Mouse (Mus musculus): Measurements from ENCODE around the gene Lhfpl2. TPM values are rescaled to one million over a fixed set of nuclear protein-coding genes. Genes with fewer than 3 reads are reported as not detected.
"Not testable (repeated sequence)": the region's sequence is repeated elsewhere in the genome, so short reads cannot be mapped to it uniquely, and the experiment has no call there.

Gene Lhfpl2
- polyA plus RNA-seq (2015; fragmentation: Nextera tagmentation; extraction: Ambion mirVana), result 23.4 and 23.7 TPM in 2 replicates

GRCm38 (mm10) chr13:94057563-94058560, at the start of gene Lhfpl2:
Gene Lhfpl2 (plus strand): TSS chr13:94057796.
- H3K27ac ChIP-seq (ENCODE audit: low read length), result peak within 1 kb of the TSS; percentile 74
- peak; percentile 77 for ATAC-seq (replicated peaks; ENCODE audit: extremely low read depth, insufficient read depth, low FRiP score)
- WGBS, result under 1% methylated on average over 83 of the region's 85 CpGs

DNA sequence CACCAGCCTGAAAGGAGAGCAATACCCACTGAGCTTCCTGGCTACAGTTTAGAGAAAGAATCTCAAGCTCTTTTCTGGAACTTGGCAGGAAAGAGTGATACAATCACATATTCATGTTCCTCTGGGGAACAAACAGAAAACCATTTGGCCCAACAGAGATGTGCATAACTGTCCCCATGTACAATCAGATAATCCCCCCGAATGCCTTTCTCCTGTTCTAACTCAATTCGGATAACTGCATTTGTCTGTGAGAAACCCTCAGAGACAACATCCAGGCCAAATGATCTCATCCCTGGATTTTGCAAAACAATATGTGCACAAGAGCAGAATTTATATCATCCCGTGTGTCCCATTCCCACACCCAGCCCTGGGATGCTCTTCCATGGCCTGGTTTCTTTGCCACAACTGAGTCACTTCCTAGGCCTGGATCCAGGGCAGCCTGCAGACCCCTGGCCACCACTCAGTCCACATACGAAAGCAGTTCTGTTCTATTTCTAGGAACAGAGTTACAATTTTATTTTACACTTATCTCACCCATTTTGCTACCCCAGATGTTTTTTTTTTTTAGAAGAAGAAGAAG, 45.5 kb upstream of the Lhfpl2 start:
- ATAC-seq (replicated peaks; ENCODE audit: extremely low read depth, insufficient read depth, low FRiP score), result no peak; the same call in 1 of the 2 replicates
- WGBS, result 69% methylated on average over 4 of the region's 4 CpGs
- Histone ChIP-seq H3K9me3 (replicated peaks; ENCODE audit: control insufficient read depth, low read length) (no peaks in the 10 kb centered on the region), H3K36me3 (ENCODE audit: control insufficient read depth, insufficient read depth) (no peaks in the 10 kb centered on the region), H3K4me2 (ENCODE audit: low read depth, low read length) (no peak overlapping the region), H3K27me3 (ENCODE audit: control insufficient read depth, insufficient read depth, low read length) (no peaks in the 10 kb centered on the region), H3K27ac (ENCODE audit: low read length) (no peak overlapping the region), H3K9ac (ENCODE audit: low read length) (no peak overlapping the region), H3K4me3 (ENCODE audit: low read length) (no peak overlapping the region), H3K4me1 (ENCODE audit: control insufficient read depth, insufficient read depth, low read length) (no peaks in the 10 kb centered on the region)

More at GRCm38 (mm10) chr13:94057563-94058560, at the start of gene Lhfpl2:
- H3K27me3 ChIP-seq (ENCODE audit: control insufficient read depth, insufficient read depth, low read length), result no peaks in the 10 kb centered on the region
- H3K4me3 ChIP-seq (ENCODE audit: low read length), result peak within 1 kb of the TSS; percentile 87
- H3K9ac ChIP-seq (ENCODE audit: low read length), result peak within 1 kb of the TSS; percentile 80
- H3K36me3 ChIP-seq (ENCODE audit: control insufficient read depth, insufficient read depth), result no peaks in the 10 kb centered on the region
- peak within 1 kb of the TSS; percentile 99 for H3K4me2 ChIP-seq (ENCODE audit: low read depth, low read length)
- no peaks in the 10 kb centered on the region for H3K9me3 ChIP-seq (replicated peaks; ENCODE audit: control insufficient read depth, low read length)
- H3K4me1 ChIP-seq (ENCODE audit: control insufficient read depth, insufficient read depth, low read length), result peaks cover 12% of the 10 kb centered on the region

DNA sequence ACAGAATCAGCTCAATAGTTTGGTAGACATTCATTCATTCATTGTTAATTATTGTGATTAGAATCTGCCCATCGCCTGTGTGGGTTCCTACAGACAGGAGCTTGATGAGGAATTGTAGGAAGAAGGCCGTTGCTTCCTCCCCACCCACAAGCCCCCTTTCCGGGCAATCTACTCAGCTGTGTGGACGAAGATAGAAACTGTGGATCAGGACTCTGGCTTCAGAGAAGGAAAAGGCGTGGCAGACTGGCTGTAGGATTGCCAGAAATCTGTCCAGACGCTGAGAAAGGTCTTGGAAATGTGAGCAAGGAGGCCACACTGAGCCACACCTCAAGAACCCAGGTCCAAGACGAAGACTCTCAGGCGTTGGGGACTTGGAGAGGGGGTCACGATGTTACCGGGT, 43.6 kb upstream of the Lhfpl2 start:
- Histone ChIP-seq H3K27me3 (ENCODE audit: control insufficient read depth, insufficient read depth, low read length) (no peaks in the 10 kb centered on the region), H3K4me3 (ENCODE audit: low read length) (no peak overlapping the region), H3K4me1 (ENCODE audit: control insufficient read depth, insufficient read depth, low read length) (no peaks in the 10 kb centered on the region), H3K9me3 (replicated peaks; ENCODE audit: control insufficient read depth, low read length) (no peaks in the 10 kb centered on the region), H3K4me2 (ENCODE audit: low read depth, low read length) (no peak overlapping the region), H3K27ac (ENCODE audit: low read length) (no peak overlapping the region), H3K9ac (ENCODE audit: low read length) (no peak overlapping the region), H3K36me3 (ENCODE audit: control insufficient read depth, insufficient read depth) (no peaks in the 10 kb centered on the region)
- 69% methylated on average over 10 of the region's 10 CpGs for WGBS
- no peak for ATAC-seq (replicated peaks; ENCODE audit: extremely low read depth, insufficient read depth, low FRiP score)

DNA sequence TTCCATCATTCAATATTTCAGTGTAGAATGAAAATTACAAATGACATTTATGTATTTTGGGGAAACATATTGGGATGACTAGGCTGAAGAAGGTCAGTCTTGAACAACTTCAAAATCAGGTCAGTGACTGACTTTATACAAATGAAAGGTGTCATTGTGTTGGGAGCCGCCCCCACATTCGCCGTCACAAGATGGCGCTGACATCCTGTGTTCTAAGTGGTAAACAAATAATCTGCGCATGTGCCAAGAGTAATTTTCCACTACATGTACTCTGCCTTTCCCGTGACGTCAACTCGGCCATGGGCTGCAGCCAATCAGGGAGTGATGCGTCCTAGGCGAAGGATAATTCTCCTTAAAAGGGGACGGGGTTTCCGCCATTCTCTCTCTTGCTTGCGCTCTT, 33.0 kb upstream of the Lhfpl2 start:
- H3K4me3 ChIP-seq (ENCODE audit: low read length); H3K4me2 ChIP-seq (ENCODE audit: low read depth, low read length); H3K27me3 ChIP-seq (ENCODE audit: control insufficient read depth, insufficient read depth, low read length); H3K9ac ChIP-seq (ENCODE audit: low read length); H3K27ac ChIP-seq (ENCODE audit: low read length); H3K4me1 ChIP-seq (ENCODE audit: control insufficient read depth, insufficient read depth, low read length); H3K36me3 ChIP-seq (ENCODE audit: control insufficient read depth, insufficient read depth); H3K9me3 ChIP-seq (replicated peaks; ENCODE audit: control insufficient read depth, low read length); ATAC-seq (replicated peaks; ENCODE audit: extremely low read depth, insufficient read depth, low FRiP score): not testable (repeated sequence)
- WGBS, result 83% methylated on average over 7 of the region's 13 CpGs

- no peak overlapping the region for H3K27ac ChIP-seq (ENCODE audit: low read length)
- no peaks in the 10 kb centered on the region for H3K9me3 ChIP-seq (replicated peaks; ENCODE audit: control insufficient read depth, low read length)
- H3K36me3 ChIP-seq (ENCODE audit: control insufficient read depth, insufficient read depth), result no peaks in the 10 kb centered on the region
- no peaks in the 10 kb centered on the region for H3K27me3 ChIP-seq (ENCODE audit: control insufficient read depth, insufficient read depth, low read length)
- no peak for ATAC-seq (replicated peaks; ENCODE audit: extremely low read depth, insufficient read depth, low FRiP score)
- WGBS, result 86% methylated on average over 10 of the region's 10 CpGs
- no peak overlapping the region for H3K4me2 ChIP-seq (ENCODE audit: low read depth, low read length)
- no peaks in the 10 kb centered on the region for H3K4me1 ChIP-seq (ENCODE audit: control insufficient read depth, insufficient read depth, low read length)
- H3K4me3 ChIP-seq (ENCODE audit: low read length), result no peak overlapping the region
- no peak overlapping the region for H3K9ac ChIP-seq (ENCODE audit: low read length)
Measured at GRCm38 (mm10) chr13:94029147-94029546, 28.4 kb upstream of the Lhfpl2 start.

DNA sequence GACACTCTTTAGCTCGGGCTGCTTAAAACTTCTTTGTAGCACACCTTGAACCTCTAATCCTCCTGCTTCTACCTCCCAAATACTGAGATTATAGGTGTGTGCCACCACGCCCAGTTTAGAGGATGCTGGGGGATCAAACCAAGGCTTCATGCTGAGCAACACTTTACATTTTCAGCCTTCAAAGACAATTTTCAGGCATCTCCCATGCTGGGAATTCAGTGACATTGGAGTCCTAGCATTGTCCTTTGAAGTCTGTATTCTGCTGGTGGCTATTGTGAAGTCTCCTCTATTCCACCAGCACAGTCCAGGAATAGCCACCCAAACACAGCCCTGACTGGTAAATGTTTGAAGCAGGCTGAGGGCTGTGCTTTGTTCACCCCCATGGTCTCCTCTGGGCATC, 27.0 kb upstream of the Lhfpl2 start:
- no peak for ATAC-seq (replicated peaks; ENCODE audit: extremely low read depth, insufficient read depth, low FRiP score)
- Histone ChIP-seq H3K9me3 (replicated peaks; ENCODE audit: control insufficient read depth, low read length) (no peaks in the 10 kb centered on the region), H3K4me2 (ENCODE audit: low read depth, low read length) (no peak overlapping the region), H3K4me3 (ENCODE audit: low read length) (no peak overlapping the region), H3K9ac (ENCODE audit: low read length) (no peak overlapping the region), H3K27ac (ENCODE audit: low read length) (no peak overlapping the region), H3K4me1 (ENCODE audit: control insufficient read depth, insufficient read depth, low read length) (no peaks in the 10 kb centered on the region), H3K36me3 (ENCODE audit: control insufficient read depth, insufficient read depth) (no peaks in the 10 kb centered on the region), H3K27me3 (ENCODE audit: control insufficient read depth, insufficient read depth, low read length) (no peaks in the 10 kb centered on the region)
- 86% methylated on average over 2 of the region's 2 CpGs for WGBS

DNA sequence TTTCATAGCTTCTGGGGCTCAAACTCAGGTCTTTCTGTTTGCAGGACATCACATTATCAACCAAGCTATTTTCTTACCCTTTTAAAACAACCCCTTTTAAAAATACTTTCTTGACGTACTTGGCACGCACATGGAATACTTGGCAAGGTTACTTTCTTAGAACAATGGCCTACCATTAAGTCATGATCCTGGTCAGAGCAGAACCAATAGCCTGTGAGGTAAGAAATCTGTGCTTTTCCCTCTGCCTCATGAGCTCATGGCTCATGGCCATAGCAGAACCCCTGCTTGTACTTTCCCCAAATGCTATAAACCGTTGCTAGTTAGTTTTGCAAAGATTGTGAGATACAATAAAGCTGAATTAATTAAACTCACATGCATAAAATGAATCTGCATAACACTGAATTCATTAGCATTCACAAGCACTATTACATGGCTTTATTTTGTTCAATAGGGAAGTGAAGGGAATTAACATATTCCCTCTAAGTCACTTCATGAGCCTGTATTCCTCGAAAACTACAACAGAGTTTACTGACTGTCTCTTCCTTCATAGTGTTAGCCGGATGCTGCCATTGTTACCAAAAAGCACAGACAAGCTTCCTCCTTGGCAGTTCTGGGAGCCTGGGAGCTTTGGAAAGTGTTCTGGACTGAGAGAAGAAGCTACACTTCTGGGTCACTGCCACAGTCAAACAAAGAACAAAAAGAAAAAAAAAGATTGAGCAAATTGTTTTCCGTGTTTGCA, 20.1 kb upstream of the Lhfpl2 start:
- no peak overlapping the region; the same call in 1 of the 2 replicates for H3K4me2 ChIP-seq (ENCODE audit: low read depth, low read length)

DNA sequence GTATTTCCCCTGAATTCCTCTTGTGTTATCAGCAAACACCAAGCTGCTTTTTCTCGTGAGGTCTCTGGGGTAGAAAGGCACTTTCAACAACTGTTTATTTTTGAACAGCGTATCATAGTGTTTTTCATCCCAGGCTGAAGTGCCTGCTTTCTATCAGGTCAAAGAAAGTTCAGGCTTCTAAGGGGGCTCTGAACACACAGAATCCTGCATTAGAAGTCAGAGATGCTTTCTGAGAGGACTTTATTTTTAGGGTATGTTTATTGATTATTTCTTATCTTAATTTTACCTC, 19.6 kb upstream of the Lhfpl2 start:
- Histone ChIP-seq H3K4me2 (ENCODE audit: low read depth, low read length) (no peak overlapping the region; the same call in 1 of the 2 replicates), H3K4me3 (ENCODE audit: low read length) (no peak overlapping the region), H3K4me1 (ENCODE audit: control insufficient read depth, insufficient read depth, low read length) (peaks cover 13% of the 10 kb centered on the region), H3K9ac (ENCODE audit: low read length) (peak overlapping the region; percentile 38; the same call in 1 of the 2 replicates), H3K27ac (ENCODE audit: low read length) (peak overlapping the region; percentile 78), H3K36me3 (ENCODE audit: control insufficient read depth, insufficient read depth) (no peaks in the 10 kb centered on the region), H3K9me3 (replicated peaks; ENCODE audit: control insufficient read depth, low read length) (no peaks in the 10 kb centered on the region), H3K27me3 (ENCODE audit: control insufficient read depth, insufficient read depth, low read length) (no peaks in the 10 kb centered on the region)
- peak; percentile 71; the same call in 1 of the 2 replicates for ATAC-seq (replicated peaks; ENCODE audit: extremely low read depth, insufficient read depth, low FRiP score)
- 11% methylated on average over 2 of the region's 2 CpGs for WGBS

More for the DNA sequence above, 20.1 kb upstream of the Lhfpl2 start:
- no peaks in the 10 kb centered on the region for H3K27me3 ChIP-seq (ENCODE audit: control insufficient read depth, insufficient read depth, low read length)
- WGBS, result 25% methylated on average over 6 of the region's 6 CpGs
- H3K36me3 ChIP-seq (ENCODE audit: control insufficient read depth, insufficient read depth), result no peaks in the 10 kb centered on the region
- H3K9me3 ChIP-seq (replicated peaks; ENCODE audit: control insufficient read depth, low read length), result no peaks in the 10 kb centered on the region
- H3K4me1 ChIP-seq (ENCODE audit: control insufficient read depth, insufficient read depth, low read length), result peaks cover 13% of the 10 kb centered on the region
- peak; percentile 65; the same call in 1 of the 2 replicates for ATAC-seq (replicated peaks; ENCODE audit: extremely low read depth, insufficient read depth, low FRiP score)
- peak overlapping the region; percentile 78 for H3K27ac ChIP-seq (ENCODE audit: low read length)
- no peak overlapping the region for H3K4me3 ChIP-seq (ENCODE audit: low read length)
- peak overlapping the region; percentile 38; the same call in 1 of the 2 replicates for H3K9ac ChIP-seq (ENCODE audit: low read length)

Data from heart, embryonic 16.5 days (tissue).